Mouse (Mus musculus) gastrocnemius, postnatal 36 days (tissue): ENCODE results near the gene Myh2. TPM values are rescaled to one million over a fixed set of nuclear protein-coding genes. Genes with fewer than 3 reads are reported as not detected.

ENCODE experiments used
- DNase-seq, 2 experiments: peaks; one replicate each; pipeline ENCODE4 v3.0.0; 2022
- intact Hi-C: fragments of 180-260 bp; cut with DNase I; formaldehyde crosslinking; loops from one replicate; pipeline ENCODE4 v1.15.1; 2025
- total RNA-seq, 2 experiments: library from RNA; stranded (reverse); gene quantifications; 2 replicates each; pipeline ENCODE4 v1.2.3; 2021

Myh2 gene
- total RNA-seq, 2 experiments from 2014 or later, result 1,281 to 1,857 TPM

GRCm38 (mm10) chr11:67235639-67236358 lies 65.0 kb downstream of the Myh2 start:
- peak in 1 of 2 experiments; percentile 58 for DNase-seq
- intact Hi-C loops, result loop anchor here (2.0 kb wide), 2 partner anchors 115 to 123 kb away; no protein-coding TSS in a partner anchor

- DNase-seq, result no peak
- intact Hi-C loops, result loop anchor here (2.0 kb wide), 2 partner anchors 116 to 124 kb away; no protein-coding TSS in a partner anchor
Measured at GRCm38 (mm10) chr11:67236799-67237198, 66.0 kb downstream of the Myh2 start.

GRCm38 (mm10) chr11:67237481-67238079 lies 66.8 kb downstream of the Myh2 start, which contains the start of gene Myh4:
Gene Myh4 (plus strand): TSS chr11:67238029.
- intact Hi-C loops, result loop anchor here (2.0 kb wide), 2 partner anchors 117 to 125 kb away; no protein-coding TSS in a partner anchor
- no peak for DNase-seq

- intact Hi-C loops, result no loop called here
- no peak for DNase-seq
Measured at GRCm38 (mm10) chr11:67241051-67241450, 70.2 kb downstream of the Myh2 start.

Other genes starting within 250 kb of the Myh2 start
- not detected for gene Tmem238l, start 214.4 kb upstream of the Myh2 start, total RNA-seq
- gene Tmem220, start 145.9 kb upstream of the Myh2 start, total RNA-seq, result under 1 TPM; 0.49 to 0.64 TPM
- 1 to 10 TPM; 6.5 to 8.2 TPM for gene Adprm, start 118.4 kb upstream of the Myh2 start, total RNA-seq
- 1 to 10 TPM; 6.6 to 6.7 TPM for gene Sco1, start 118.4 kb upstream of the Myh2 start, total RNA-seq
- 10 to 100 TPM in 1 of 2 experiments, 1 to 10 TPM in 1; 7.7 to 11.8 TPM for gene Myh3, start 92.7 kb upstream of the Myh2 start, total RNA-seq
- 1,000 to 10,000 TPM; 2,071 to 3,124 TPM for gene Myh1, start 29.0 kb downstream of the Myh2 start, total RNA-seq
- over 10,000 TPM; 26,473 to 29,006 TPM for gene Myh4, start 67.0 kb downstream of the Myh2 start, total RNA-seq
- gene Myh8, start 106.1 kb downstream of the Myh2 start, total RNA-seq, result 100 to 1,000 TPM; 268 to 306 TPM
- 1 to 10 TPM; 3.5 to 4.1 TPM for gene Myh13, start 150.6 kb downstream of the Myh2 start, total RNA-seq